Mouse (Mus musculus) CH12F3 (cell line): ENCODE data around the gene Hspd1.

ENCODE experiments used
- in situ Hi-C: fragments of 300-500 bp; cut with MboI; formaldehyde crosslinking; loops from 2 replicates; pipeline ENCODE4 v1.14.3; 2020; ENCODE audit warnings: low sequenced_read_pairs

Hspd1 gene

DNA sequence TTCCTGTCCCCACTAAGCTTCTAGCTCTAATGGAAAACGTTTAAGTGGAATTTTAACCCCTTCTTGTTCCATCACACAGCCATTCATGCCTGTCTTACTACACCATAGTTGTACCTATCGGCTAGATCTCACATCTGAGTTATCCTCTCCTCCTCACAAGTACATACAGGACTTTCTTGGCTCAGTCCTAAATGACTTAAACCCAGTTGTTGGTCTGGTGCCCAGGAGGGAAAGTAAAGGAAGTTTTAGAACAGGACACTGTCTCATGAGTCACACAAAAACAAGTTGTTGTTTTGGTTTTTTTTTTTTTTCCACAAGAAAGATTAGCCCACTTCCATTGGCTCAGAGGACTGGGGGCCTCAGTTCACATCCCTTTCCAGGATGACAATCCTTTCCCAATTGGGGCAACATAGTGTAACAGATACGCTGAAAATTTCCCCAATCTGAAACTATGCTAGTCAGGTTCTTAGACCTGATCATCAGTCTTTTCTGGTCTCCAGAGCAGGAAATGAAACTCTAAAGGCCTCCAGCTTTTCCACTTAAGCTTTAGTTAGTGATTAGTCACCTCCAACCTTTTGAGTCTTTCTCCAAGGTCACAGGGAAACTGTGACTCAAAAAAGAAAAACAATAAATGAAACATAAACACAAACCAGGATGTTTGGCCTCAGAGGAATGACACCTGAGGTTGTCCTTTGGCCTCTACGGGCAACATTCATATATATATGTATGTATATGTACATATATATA lies 39.0 kb downstream of the Hspd1 start:
- in situ Hi-C loops, result no loop called here

DNA sequence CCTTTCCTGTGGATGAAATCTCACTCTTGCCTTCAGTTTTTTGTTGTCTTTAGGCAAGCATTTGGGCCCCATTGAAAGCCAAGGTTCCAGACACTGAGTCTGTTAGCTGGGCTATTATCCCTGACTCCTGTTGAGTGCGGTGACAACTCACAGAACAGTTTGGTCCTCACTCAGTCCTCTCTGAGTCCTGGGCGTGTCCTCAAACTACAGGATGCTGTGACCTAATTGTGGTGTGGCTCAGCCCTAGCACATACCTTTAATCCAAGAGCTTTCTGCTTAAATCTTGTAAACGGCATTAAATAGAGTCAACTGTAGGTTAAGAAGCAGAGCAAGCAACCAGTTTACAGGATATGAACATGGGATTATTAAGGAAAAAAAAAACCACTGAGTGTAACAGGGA lies 44.9 kb downstream of the Hspd1 start:
- in situ Hi-C loops, result no loop called here

DNA sequence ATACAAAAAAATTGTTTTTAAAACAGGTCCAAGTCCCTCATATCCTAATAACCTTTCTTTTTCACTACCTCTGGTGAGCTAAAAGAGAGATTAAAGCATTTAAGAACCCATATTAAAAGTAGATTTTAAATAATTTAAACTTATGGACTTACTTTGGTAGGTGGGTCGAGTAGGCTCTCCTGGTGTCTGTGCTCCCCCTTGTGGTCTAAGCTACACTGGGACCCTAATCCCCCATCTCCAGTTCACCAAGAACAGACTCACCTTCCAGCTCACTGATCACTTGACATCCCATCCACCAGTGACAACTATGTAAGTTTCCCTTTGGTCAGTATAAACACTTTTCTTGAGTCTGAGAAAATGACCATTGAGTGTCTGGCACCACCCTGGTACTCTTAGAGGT lies 45.8 kb downstream of the Hspd1 start:
- in situ Hi-C loops, result no loop called here

DNA sequence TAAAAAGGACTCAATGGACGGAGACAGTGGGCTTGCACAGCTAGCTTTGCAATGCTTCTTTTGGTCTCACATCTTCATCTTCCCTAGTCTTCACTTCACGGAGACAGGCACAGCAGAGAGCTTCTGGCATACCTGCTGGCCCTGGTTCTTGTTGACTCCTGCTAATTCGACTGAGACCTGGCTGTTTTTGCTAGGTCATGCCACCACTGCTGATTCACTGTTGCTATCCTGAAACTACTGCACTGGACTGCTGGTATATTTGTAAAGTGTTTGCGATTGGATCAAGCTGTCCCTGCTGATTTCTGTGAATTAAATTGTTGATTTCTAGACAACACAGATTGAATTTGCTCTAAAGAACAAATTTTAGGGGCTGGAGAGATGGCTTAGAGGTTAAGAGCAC lies 46.4 kb downstream of the Hspd1 start:
- in situ Hi-C loops, result no loop called here

DNA sequence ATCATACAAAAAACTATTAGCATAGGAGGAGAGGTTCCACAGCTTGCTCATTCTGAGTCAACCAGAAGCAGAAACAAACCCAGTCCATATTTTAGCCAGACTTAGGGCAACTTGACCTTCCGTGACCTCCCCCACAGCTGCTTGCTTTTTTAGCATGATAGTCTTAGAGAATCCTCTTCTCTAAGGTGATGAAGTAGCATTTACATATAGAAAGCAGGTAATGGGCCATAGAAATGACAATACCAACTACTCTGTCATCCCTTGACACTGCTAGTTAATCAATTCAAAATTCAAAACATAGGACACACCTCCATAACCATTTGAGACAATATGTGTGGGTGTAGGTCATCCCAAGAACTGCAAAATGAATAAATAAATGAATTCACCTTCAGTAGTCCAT lies 48.1 kb downstream of the Hspd1 start:
- in situ Hi-C loops, result no loop called here

DNA sequence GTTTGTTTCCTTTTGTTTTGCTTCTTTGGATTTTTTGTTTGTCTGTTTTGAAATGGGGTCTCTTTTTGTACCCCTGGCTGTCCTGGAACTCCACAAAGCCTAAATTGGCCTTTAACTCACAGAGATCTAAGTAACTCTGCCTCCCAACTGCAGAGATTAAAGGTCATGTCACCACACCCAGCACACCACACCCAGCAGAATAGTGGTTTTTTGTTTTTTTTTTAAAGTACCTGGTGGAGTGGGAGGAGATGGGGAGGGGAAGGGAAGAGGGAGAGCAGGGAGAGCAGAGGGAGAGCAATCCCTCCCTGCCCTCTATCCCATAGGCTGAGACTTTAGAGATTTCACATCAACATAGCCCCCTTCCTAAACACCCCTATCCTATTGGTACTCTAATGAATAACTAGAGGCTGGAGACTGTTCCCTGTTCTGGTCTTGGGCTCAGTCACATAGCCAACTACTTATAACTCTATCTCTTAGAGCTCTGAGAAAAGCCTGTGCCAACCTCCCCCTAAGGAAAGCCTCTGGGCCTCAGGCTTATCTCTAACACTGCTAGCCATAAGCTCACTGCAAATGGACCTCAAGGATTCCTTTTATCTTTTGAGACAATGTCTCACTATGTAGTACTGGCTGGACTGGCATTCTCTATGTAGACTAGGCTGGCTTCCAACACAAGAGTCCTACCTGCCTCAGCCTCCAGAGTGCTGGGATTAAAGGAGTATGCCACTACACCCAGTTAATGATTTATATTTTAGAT lies 56.8 kb downstream of the Hspd1 start:
- in situ Hi-C loops, result no loop called here

DNA sequence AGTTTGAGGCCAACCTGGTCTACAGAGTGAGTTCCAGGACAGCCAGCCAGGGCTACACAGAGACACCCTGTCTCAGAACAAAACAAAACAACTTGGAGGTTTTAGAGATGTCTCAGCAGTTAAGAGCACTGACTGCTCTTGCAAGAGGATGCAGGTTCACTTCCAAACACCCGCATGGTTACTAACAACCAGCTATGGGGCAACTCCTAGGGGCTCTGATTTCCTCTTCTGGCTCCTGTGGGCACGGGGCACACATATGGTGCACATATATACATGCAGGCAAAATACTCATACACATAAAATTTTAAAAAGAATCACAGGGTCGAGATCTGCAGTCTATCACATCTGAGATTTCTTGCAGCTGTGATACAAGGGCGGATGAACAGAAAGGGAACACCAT lies 58.6 kb downstream of the Hspd1 start:
- in situ Hi-C loops, result no loop called here

DNA sequence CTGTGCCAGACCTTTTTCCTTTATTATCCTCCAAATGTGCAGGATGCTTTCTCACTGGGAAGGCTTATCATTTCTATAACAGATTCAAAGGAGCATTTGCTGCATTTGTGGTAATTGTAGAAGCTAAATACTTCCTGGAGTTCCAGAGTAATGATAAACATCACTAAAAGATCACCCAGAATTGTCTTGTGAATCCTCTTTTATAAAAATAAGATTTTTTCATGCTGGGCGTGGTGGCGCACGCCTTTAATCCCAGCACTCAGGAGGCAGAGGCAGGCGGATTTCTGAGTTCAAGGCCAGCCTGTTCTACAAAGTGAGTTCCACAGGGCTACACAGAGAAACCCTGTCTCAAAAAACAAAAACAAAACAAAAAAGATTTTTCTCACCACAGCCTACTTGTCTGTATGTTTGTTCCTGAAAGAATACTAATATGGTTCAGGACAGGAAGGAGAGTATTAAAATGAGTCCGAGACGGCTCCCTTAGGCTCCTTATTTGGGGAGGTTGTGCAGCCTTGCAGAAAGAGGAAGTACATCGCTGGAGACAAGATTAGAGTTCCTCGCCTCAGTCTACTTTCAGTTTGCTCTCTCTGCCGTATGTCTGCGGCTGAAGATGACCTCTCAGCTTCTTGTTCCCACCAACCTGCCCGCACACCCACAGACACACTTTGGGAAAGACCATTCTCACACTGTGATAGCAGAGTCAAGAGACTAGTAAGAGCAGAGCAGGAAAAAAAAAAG lies 59.4 kb downstream of the Hspd1 start:
- in situ Hi-C loops, result no loop called here

DNA sequence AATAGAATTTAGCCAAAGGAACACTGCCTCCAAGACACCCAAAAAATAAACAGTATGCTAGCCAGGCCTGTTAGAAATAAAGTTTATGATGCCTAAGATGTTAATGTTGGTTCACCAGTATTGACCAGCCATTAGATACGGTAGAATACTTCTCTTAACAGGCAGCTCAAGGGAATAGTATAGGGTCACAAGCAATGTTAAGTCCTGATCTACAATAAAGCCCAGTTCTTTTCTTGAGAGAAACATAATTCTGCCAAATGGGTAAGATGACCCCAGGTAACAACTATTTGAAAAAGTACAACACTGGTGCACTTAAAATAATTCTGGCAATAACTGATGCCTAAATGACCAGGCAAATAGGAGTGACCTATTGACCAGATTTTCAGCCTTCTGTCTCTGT lies 60.1 kb downstream of the Hspd1 start:
- in situ Hi-C loops, result no loop called here
